Mouse (Mus musculus) bone marrow macrophage, adult 2 months (primary cell): ENCODE data around the gene Ano10.

Source experiments
- CTCF ChIP-seq: IDR thresholded peaks from 2 replicates; pipeline ENCODE4 v1.5.1; 2012; ENCODE audit warnings: low read depth, mild to moderate bottlenecking, low read length, moderate library complexity
- POLR2A ChIP-seq: IDR thresholded peaks from 2 replicates; pipeline ENCODE4 v1.6.1; 2012; ENCODE audit warnings: mild to moderate bottlenecking, low read depth, low read length, borderline replicate concordance

GRCm38 (mm10) chr9:122233316-122233971 lies 60.8 kb downstream of the Ano10 start:
- TF ChIP-seq CTCF (no peak), POLR2A (no peak)
